Mouse (Mus musculus) cerebellum, adult 9-11 months (tissue): ENCODE measurements around the gene Nck1.

Experiments used
- DNase-seq: peaks from one replicate; pipeline ENCODE4 v3.0.0; 2022

Nck1 gene

GRCm38 (mm10) chr9:100468151-100468550, 77.8 kb downstream of the Nck1 start:
- peak; percentile 63 for DNase-seq

- DNase-seq, result peak; percentile 91
Observed at GRCm38 (mm10) chr9:100467653-100468052, 78.3 kb downstream of the Nck1 start.

DNA sequence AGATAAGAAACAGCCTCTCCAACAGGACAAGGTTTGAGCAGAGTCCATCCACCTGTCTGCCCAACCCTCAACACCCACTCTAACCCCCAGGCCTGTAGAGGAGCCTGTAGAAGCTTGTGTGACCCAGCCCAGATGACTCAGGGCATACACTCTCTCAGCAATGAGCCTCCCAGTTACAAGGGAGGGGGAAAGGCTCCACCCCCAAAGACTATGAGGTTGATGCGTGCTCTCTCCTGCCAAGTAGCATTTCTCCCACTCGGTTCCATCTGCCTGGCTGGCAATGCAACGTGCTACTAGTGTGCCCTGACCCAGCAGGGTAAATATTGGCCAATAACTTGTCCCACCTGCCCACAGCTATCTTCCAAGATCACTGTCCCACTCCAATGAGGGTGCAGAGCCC, 79.2 kb downstream of the Nck1 start:
- DNase-seq, result peak; percentile 98

- DNase-seq, result peak; percentile 92
Observed at GRCm38 (mm10) chr9:100465988-100466387, 79.9 kb downstream of the Nck1 start.

DNA sequence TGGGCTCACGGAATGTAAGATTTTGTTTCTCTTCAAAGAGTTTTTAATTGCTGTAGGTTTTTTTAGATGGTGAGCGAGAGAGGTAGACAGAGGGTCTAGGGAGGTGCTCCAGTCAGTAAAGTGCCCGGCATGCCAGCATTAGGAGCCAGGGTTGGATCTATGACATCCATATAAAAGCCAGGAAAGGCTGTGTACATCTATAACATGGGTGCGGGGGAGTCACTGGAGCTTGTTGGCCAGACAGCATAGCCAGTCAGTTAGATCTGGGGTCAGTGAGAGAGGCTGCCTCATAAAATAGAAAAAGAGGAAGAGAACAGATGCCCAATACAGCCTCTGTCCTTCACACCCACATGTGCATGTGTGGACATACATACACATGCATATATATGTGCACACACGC, 80.6 kb downstream of the Nck1 start:
- DNase-seq, result peak; percentile 65

GRCm38 (mm10) chr9:100463771-100464170, 82.2 kb downstream of the Nck1 start:
- peak; percentile 27 for DNase-seq

DNA sequence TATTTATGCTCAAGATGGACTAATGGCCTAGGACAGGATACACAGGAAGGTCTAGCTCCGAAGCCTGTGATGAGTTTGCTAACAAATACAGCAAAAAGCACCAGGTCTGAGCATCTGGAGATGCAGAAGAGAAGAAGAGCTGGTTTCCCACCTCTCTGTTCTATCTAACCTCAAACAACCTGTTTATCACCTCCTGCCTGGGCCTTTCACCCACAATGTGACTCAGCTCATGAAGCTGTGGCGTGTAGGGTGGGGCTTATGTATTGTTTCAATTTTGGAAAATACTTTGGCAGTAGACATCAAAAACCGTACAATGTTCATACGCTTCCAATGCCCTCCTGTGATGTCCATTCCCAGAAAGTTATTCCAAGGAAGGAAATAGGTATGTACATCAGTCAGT, 83.8 kb downstream of the Nck1 start:
- DNase-seq, result no peak

- peak; percentile 90 for DNase-seq
Observed at GRCm38 (mm10) chr9:100461671-100462070, 84.3 kb downstream of the Nck1 start.

DNA sequence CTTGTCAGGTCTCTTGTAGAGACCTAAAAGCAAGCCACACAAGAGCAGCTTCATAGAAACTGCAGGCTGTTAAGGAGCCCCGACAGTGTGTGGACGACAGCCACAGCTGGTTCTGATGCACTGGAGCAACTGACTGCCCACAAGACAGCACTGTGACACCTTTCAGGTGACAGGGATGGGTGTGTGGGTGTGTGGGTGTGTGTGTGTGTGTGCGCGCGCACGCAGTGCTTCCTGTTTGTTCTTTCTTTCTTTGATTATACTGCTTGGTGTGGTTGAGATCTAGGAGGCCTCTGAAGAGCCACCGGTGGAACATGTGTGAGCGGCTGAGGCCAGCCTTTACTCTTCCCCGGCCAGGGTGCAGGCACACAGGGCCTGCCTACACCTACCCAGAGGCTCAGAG, 85.7 kb downstream of the Nck1 start:
- DNase-seq, result no peak

- no peak for DNase-seq
Observed at GRCm38 (mm10) chr9:100457971-100458681, 87.8 kb downstream of the Nck1 start.

GRCm38 (mm10) chr9:100454664-100454993, 91.3 kb downstream of the Nck1 start:
- no peak for DNase-seq

- DNase-seq, result peak; percentile 85
Observed at GRCm38 (mm10) chr9:100453944-100454663, 91.8 kb downstream of the Nck1 start.

- DNase-seq, result no peak
Observed at GRCm38 (mm10) chr9:100452432-100452831, 93.5 kb downstream of the Nck1 start.

GRCm38 (mm10) chr9:100446059-100446686, 99.8 kb downstream of the Nck1 start:
- peak; percentile 68 for DNase-seq
